Mouse (Mus musculus): ENCODE measurements around the gene Ormdl1. TPM values are rescaled to one million over a fixed set of nuclear protein-coding genes. Genes with fewer than 3 reads are reported as not detected.

The Ormdl1 gene
- polyA plus RNA-seq (2015; fragmentation: Nextera tagmentation; extraction: Ambion mirVana), result 30.4 and 32.2 TPM in 2 replicates

GRCm38 (mm10) chr1:53296581-53297383, at the start of gene Ormdl1, which contains the start of the genes Pms1 and Gm28778:
TSS of gene Ormdl1 (plus strand) at chr1:53297095.
TSS of gene Pms1 (minus strand) at chr1:53297018.
TSS of gene Gm28778 (plus strand) at chr1:53297111.

GRCm38 (mm10) chr1:53312989-53313967, 16.4 kb downstream of the Ormdl1 start, which contains the start of gene Osgepl1:
TSS of gene Osgepl1 (plus strand) at chr1:53313624.

GRCm38 (mm10) chr1:53352327-53353261, 55.7 kb downstream of the Ormdl1 start, which contains the start of the genes Asdurf, Gm28551 and Asnsd1:
TSS of gene Asdurf (minus strand) at chr1:53352619.
TSS of gene Gm28551 (minus strand) at chr1:53352667.
TSS of gene Asnsd1 (minus strand) at chr1:53352752.

Other genes starting within 250 kb of the Ormdl1 start
- gene Mstn, start 235.5 kb upstream of the Ormdl1 start, polyA plus RNA-seq (2015; fragmentation: Nextera tagmentation; extraction: Ambion mirVana), result 0.29 and 0.53 TPM in 2 replicates
- 0.34 TPM in 1 of 2 replicates, not detected in the other for gene 1700019A02Rik, start 109.5 kb upstream of the Ormdl1 start, polyA plus RNA-seq (2015; fragmentation: Nextera tagmentation; extraction: Ambion mirVana)
- gene Pms1, start 77 bp upstream of the Ormdl1 start, polyA plus RNA-seq (2015; fragmentation: Nextera tagmentation; extraction: Ambion mirVana), result 8.2 and 9.3 TPM in 2 replicates
- gene Gm28778, start within 50 bp of the Ormdl1 start, polyA plus RNA-seq (2015; fragmentation: Nextera tagmentation; extraction: Ambion mirVana), result not detected in 2 replicates
- 22.7 and 23.8 TPM in 2 replicates for gene Osgepl1, start 16.5 kb downstream of the Ormdl1 start, polyA plus RNA-seq (2015; fragmentation: Nextera tagmentation; extraction: Ambion mirVana)
- 2.9 and 17.1 TPM in 2 replicates for gene Asdurf, start 55.5 kb downstream of the Ormdl1 start, polyA plus RNA-seq (2015; fragmentation: Nextera tagmentation; extraction: Ambion mirVana)
- gene Gm28551, start 55.6 kb downstream of the Ormdl1 start, polyA plus RNA-seq (2015; fragmentation: Nextera tagmentation; extraction: Ambion mirVana), result 1.5 and 2.2 TPM in 2 replicates
- gene Asnsd1, start 55.7 kb downstream of the Ormdl1 start, polyA plus RNA-seq (2015; fragmentation: Nextera tagmentation; extraction: Ambion mirVana), result 44.3 and 49.1 TPM in 2 replicates